Mouse (Mus musculus) kidney, adult 2 months (tissue): ENCODE results near the gene Pigt. TPM values are rescaled to one million over a fixed set of nuclear protein-coding genes. Genes with fewer than 3 reads are reported as not detected.

Source experiments
- DNase-seq: peaks from one replicate; pipeline ENCODE4 v3.0.0; 2021
- H3K27ac ChIP-seq: fragments of 200-500 bp; 2 replicates; pipeline ENCODE4 v1.5.1; 2012; ENCODE audit warnings: low read depth, low read length, control low read depth, inconsistent platforms; ENCODE audit not compliant: insufficient read depth
- H3K27me3 ChIP-seq: fragments of 200-500 bp; replicated peaks from 2 replicates; pipeline ENCODE4 v1.6.1; 2012; ENCODE audit warnings: mild to moderate bottlenecking, moderate library complexity, low read length, inconsistent platforms; ENCODE audit not compliant: control insufficient read depth, insufficient read depth
- H3K36me3 ChIP-seq: fragments of 200-500 bp; 2 replicates; pipeline ENCODE4 v1.6.1; 2012; ENCODE audit warnings: mild to moderate bottlenecking, moderate library complexity, low read length, inconsistent platforms; ENCODE audit not compliant: control insufficient read depth, insufficient read depth
- H3K4me1 ChIP-seq: fragments of 200-500 bp; 2 replicates; pipeline ENCODE4 v1.6.1; 2011; ENCODE audit warnings: low read length; ENCODE audit not compliant: control insufficient read depth, insufficient read depth
- H3K4me3 ChIP-seq: fragments of 200-500 bp; 2 replicates; pipeline ENCODE4 v1.5.1; 2011; ENCODE audit warnings: mild to moderate bottlenecking, low read depth, low read length, control low read depth; ENCODE audit not compliant: insufficient read depth
- CTCF ChIP-seq: fragments of 200-500 bp; conservative IDR thresholded peaks from 2 replicates; pipeline ENCODE4 v1.5.1; 2011; ENCODE audit warnings: low read depth, mild to moderate bottlenecking, control low read depth, low read length, moderate library complexity, mixed read lengths; ENCODE audit not compliant: insufficient read depth, insufficient read length
- POLR2A ChIP-seq: fragments of 200-500 bp; IDR thresholded peaks from one replicate; pipeline ENCODE4 v1.6.1; 2011; ENCODE audit warnings: low read depth, low read length, control low read depth
- WGBS: fragments of 180-500 bp; shearing (Covaris S2); methylation state at CpG from one replicate; pipeline ENCODE4 v1.1.7; 2018; 5-methylcytosine and 5-hydroxymethylcytosine counted together
- polyA plus RNA-seq: library from polyadenylated mRNA; depleted of rRNA; stranded (reverse); fragments of >200 nt; gene quantifications from 2 replicates; pipeline ENCODE4 v1.2.3, GENCODE M21; 2012

The Pigt gene
- polyA plus RNA-seq, 1 experiment: 101 TPM

DNA sequence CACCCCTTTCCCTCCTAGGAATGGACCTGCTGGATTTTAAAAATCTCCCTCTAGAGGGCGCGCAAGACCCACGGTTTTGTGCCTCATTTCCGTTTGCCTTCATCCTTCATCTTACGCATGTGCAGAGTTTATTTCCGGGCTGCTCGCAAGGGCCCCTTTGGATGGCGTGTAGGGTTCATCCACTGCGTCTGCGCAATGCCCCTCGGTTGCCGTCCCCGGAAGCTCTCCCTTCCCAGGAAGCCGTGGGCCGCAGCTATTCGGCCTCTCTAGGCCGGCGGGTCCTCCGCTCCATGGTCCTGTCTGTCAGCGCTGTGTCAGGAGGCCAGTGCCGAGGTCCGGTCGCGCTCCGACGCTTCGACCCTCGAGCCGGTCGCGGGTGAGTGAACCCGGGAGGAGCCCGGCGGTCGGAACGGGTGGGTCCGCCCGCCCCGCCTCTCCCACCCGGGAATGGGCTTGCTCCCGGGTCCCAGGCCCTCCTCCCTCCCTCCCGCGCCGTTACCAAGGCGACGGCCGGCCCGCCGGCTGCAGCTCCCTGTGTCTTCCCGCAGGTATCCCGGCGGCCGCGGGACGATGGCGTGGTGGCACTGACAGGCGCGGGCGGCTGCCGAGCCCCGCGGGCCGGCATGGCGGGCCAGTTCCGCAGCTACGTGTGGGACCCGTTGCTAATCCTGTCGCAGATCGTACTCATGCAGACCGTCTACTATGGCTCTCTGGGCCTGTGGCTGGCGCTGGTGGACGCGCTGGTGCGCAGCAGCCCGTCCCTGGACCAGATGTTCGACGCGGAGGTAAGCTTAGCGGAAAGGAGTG is 36.4 kb upstream of the Pigt start, which contains the start of gene Gm20458:
Gene Gm20458, plus strand, starts transcription at position 223 of the 807 bp plus-strand sequence.
- peak within 1 kb of the TSS; percentile 72 for H3K27ac ChIP-seq
- peak; percentile 36 for TF ChIP-seq POLR2A
- peak; percentile 85 for TF ChIP-seq CTCF
- under 1% methylated on average over 79 of the region's 79 CpGs for WGBS
- no peaks in the 10 kb centered on the region for H3K27me3 ChIP-seq
- DNase-seq: peak; percentile 99
- H3K4me1 ChIP-seq: peaks cover 29% of the 10 kb centered on the region
- H3K4me3 ChIP-seq: peak within 1 kb of the TSS; percentile 97
- H3K36me3 ChIP-seq: no peaks in the 10 kb centered on the region

DNA sequence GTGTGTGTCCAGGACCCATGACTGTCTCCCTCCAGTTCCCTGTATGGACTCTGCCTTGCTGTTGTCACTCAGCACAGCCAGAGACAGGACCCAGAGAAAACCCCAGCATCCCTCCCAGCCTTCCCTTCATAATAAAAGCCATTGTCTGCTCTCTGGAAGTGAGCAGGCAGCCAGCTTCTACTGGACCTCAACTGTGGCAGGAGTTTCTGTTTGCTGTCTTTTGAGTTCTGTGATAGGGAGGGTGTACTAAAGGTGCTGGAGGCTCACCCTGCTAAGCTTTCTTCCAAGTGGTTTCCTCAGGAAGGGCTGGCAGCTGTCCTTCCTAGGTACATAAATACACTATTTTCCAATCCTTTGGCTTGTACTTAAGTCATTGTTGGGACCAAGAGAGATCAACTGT is 32.2 kb upstream of the Pigt start:
- Histone ChIP-seq H3K36me3 (no peaks in the 10 kb centered on the region), H3K27ac (no peak overlapping the region), H3K4me1 (peaks cover 6% of the 10 kb centered on the region; the same call in 1 of the 2 replicates), H3K4me3 (no peak overlapping the region), H3K27me3 (no peaks in the 10 kb centered on the region)
- no peak for DNase-seq
- no peak for TF ChIP-seq POLR2A

DNA sequence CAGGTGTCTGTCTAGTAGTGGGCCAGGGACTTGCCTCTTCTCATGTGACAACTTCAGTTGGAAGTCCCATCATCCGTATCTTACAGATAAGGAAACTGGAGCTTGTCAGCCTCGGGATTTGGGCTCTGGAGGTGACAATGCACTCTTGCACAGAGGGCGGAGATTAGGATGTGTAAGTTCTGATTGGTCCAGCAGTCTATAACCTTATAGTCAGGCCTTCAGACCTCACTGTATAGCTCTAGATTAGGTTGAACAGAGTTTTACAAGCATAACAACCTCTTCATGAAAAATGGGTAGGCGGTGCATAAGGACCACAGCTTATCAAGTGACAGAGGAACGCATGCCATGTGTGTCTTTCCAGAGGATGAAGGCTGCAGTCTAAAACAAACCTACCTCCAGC is 30.5 kb upstream of the Pigt start:
- H3K36me3 ChIP-seq: no peaks in the 10 kb centered on the region

DNA sequence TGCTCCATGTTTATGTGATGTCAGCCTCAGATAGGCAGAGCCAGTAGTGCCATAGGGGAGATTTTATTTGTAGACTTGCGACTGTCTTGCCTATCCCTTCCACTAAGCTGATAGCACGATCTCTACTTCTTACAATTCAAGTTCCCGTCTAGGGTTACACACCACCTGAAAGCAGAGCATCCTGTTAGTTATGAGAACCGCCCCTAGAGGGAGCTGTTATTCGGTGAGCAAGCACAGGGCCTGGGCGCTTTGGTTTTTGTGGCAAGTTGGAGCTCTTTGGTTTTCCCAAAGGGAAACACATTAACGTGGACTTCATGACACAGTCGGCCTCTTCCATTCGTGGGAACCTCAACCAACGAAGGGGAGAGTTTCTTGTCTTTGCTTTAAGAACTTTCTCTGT is 27.1 kb upstream of the Pigt start:
- Histone ChIP-seq H3K36me3 (no peaks in the 10 kb centered on the region), H3K4me1 (no peaks in the 10 kb centered on the region), H3K4me3 (no peak overlapping the region), H3K27ac (no peak overlapping the region), H3K27me3 (no peaks in the 10 kb centered on the region)
- TF ChIP-seq CTCF (peak; percentile 73), POLR2A (no peak)
- peak; percentile 82 for DNase-seq
- 28% methylated on average over 10 of the region's 10 CpGs for whole genome bisulfite sequencing

More for the DNA sequence above, 30.5 kb upstream of the Pigt start:
- peaks cover 4% of the 10 kb centered on the region; the same call in 1 of the 2 replicates for H3K4me1 ChIP-seq
- no peak for DNase-seq
- H3K4me3 ChIP-seq: no peak overlapping the region
- no peak overlapping the region for H3K27ac ChIP-seq
- TF ChIP-seq POLR2A: no peak
- no peak for TF ChIP-seq CTCF
- H3K27me3 ChIP-seq: no peaks in the 10 kb centered on the region
- WGBS: 79% methylated on average over 5 of the region's 5 CpGs

DNA sequence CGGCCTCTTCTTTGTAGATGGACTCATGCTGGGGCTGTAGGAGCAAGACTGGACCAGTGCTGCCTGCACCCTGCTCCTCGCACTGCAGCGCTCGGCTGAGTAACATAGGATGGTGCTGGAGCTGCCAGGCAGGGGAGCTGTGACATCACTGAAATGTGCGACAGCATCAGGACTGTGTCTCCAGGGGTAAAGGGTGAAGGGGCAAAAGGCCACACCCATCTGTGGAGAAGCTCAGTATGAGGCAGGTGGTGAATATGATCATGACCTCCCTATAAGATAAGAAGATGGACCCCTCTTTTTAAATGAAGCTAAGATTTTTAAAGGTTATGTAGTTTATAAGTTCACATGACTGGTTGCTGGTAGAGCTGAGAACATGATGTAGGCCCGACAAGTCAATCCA is 23.7 kb upstream of the Pigt start, which contains the start of gene Trp53tg5:
Gene Trp53tg5, minus strand, starts transcription at position 101 of the 400 bp plus-strand sequence.
- WGBS: 87% methylated on average over 6 of the region's 6 CpGs
- no peak within 1 kb of the TSS for H3K4me3 ChIP-seq
- DNase-seq: no peak
- H3K27me3 ChIP-seq: no peaks in the 10 kb centered on the region
- H3K27ac ChIP-seq: no peak within 1 kb of the TSS
- TF ChIP-seq POLR2A (no peak), CTCF (no peak)
- H3K36me3 ChIP-seq: no peaks in the 10 kb centered on the region
- no peaks in the 10 kb centered on the region for H3K4me1 ChIP-seq

DNA sequence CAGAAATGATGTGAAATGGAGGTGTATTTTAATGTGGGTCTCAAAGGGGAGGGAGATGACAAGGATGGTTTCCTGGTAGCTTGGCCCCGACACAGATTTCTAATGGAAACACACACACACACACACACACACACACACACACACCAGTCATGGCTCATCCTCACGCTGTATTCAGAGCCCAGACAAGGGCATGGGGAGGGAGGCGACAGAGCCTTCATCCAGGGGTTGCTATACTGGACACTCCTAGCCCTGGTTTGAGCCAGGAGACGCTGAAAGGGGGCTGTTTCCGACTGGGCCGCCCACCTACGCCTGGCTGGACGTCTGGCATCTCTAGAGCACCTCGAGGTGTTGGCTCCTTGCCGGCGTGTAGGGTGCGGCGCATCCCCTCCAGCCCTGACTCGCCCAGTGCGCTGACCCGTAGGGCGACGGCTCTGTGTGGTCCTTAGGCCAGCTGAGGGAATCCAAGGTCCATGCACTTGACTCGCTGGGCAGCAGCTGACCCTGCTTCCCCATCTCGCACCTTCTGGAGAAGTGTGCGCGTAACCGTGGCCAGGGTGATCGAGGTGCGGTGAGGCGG is 11.6 kb upstream of the Pigt start, which contains the start of gene Dbndd2:
Gene Dbndd2, plus strand, starts transcription at position 426 of the 577 bp plus-strand sequence.
- peak; percentile 81 for DNase-seq
- 1% methylated on average over 26 of the region's 26 CpGs for WGBS
- TF ChIP-seq POLR2A (no peak), CTCF (no peak)

More for the DNA sequence above, 11.6 kb upstream of the Pigt start, which contains the start of gene Dbndd2:
- H3K4me1 ChIP-seq: no peaks in the 10 kb centered on the region; the same call in 1 of the 2 replicates
- no peaks in the 10 kb centered on the region for H3K36me3 ChIP-seq
- H3K27me3 ChIP-seq: no peaks in the 10 kb centered on the region
- peak within 1 kb of the TSS; percentile 77 for H3K4me3 ChIP-seq
- peak within 1 kb of the TSS; percentile 77 for H3K27ac ChIP-seq
